In the genomic region with DNA sequence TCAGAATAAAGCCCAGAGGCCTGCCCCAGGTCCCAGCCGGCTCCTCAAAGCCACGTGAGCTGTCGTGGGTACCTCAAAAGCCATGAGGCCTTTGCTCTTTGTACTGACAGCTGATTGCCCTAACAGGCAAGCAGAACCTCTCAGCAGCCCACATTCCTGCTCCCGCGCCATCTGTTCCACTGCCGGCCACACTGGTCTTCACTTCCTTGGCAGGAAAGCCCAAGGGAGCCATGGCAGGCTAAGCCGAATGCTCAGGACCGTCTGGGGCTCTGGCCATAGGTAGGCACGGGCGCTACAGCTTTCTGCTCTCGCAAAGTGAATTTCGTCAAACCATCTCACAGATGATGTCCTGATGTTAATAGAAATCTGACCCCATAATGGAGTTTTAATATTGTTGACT, we compare ENCODE assay signal across 22 mouse cellular contexts. TPM values are rescaled to one million over a fixed set of nuclear protein-coding genes. Genes with fewer than 3 reads are reported as not detected.
DNase-seq lines count a peak whose midpoint lies in the region; ATAC-seq and TF ChIP-seq lines count a peak whose summit lies in the region.
"Had no signal": no experiment of that assay in that cellular context is flagged by ENCODE, and none has a peak within 500 bp of the region (broad histone marks: within the 10 kb centered on the region; RNA-seq: fewer than 3 reads in every experiment).

No protein-coding gene starts in this region.

- 51% methylated on average over 12 of the region's 12 CpGs for WGBS in neural tube, embryonic 13.5 days
- WGBS in hindbrain, embryonic 14.5 days = 54% methylated on average over 12 of the region's 12 CpGs
- 56% methylated on average over 12 of the region's 12 CpGs for WGBS in midbrain, postnatal 0 days

- H3K36me3 ChIP-seq in neural tube, embryonic 13.5 days = no peaks in the 10 kb centered on the region
- no peaks in the 10 kb centered on the region for H3K36me3 ChIP-seq in hindbrain, embryonic 14.5 days (replicated peaks; ENCODE audit: control insufficient read depth, insufficient read depth)
- no peaks in the 10 kb centered on the region for H3K36me3 ChIP-seq in midbrain, postnatal 0 days (ENCODE audit: insufficient read depth, low read length)
- H3K36me3 ChIP-seq: embryonic facial prominence, embryonic 12.5 days; heart, embryonic 15.5 days; liver, embryonic 15.5 days had no signal

- intact Hi-C loops in heart, postnatal 36 days (cut with DNase I) = no loop called here

- ATAC-seq in neural tube, embryonic 13.5 days (ENCODE audit: low read depth) = no peak
- ATAC-seq in hindbrain, embryonic 14.5 days (ENCODE audit: low FRiP score) = no peak
- no peak for ATAC-seq in midbrain, postnatal 0 days (ENCODE audit: low FRiP score)

- no peaks in the 10 kb centered on the region for H3K9me3 ChIP-seq in neural tube, embryonic 13.5 days
- H3K9me3 ChIP-seq in hindbrain, embryonic 14.5 days (ENCODE audit: control insufficient read depth, low read length) = no peaks in the 10 kb centered on the region
- H3K9me3 ChIP-seq in midbrain, postnatal 0 days (ENCODE audit: low read length) = no peaks in the 10 kb centered on the region
- H3K9me3 ChIP-seq: embryonic facial prominence, embryonic 12.5 days; heart, embryonic 15.5 days; liver, embryonic 15.5 days had no signal

- no peak for TF ChIP-seq CTCF in midbrain, postnatal 0 days (IDR thresholded peaks at IDR 0.05)

- peak overlapping the region; percentile 62 for H3K27ac ChIP-seq in neural tube, embryonic 13.5 days (replicated peaks)
- H3K27ac ChIP-seq in hindbrain, embryonic 14.5 days = peak overlapping the region; percentile 48; the same call in 1 of the 2 replicates
- no peak overlapping the region for H3K27ac ChIP-seq in midbrain, postnatal 0 days (ENCODE audit: low read depth, low read length)
- H3K27ac ChIP-seq: embryonic facial prominence, embryonic 12.5 days; gastrocnemius, adult 2 months; heart, embryonic 15.5 days; liver, embryonic 15.5 days had no signal

- no peaks in the 10 kb centered on the region for H3K27me3 ChIP-seq in neural tube, embryonic 13.5 days
- no peaks in the 10 kb centered on the region for H3K27me3 ChIP-seq in hindbrain, embryonic 14.5 days (ENCODE audit: control insufficient read depth, insufficient read depth, low read length)
- H3K27me3 ChIP-seq in midbrain, postnatal 0 days (ENCODE audit: insufficient read depth, low read length) = no peaks in the 10 kb centered on the region

- H3K4me3 ChIP-seq in neural tube, embryonic 13.5 days = no peak overlapping the region
- no peak overlapping the region for H3K4me3 ChIP-seq in hindbrain, embryonic 14.5 days (replicated peaks; ENCODE audit: low read length)
- no peak overlapping the region for H3K4me3 ChIP-seq in midbrain, postnatal 0 days (ENCODE audit: low read depth, low read length)
- H3K4me3 ChIP-seq: embryonic facial prominence, embryonic 12.5 days; gastrocnemius, adult 2 months; heart, embryonic 15.5 days; liver, embryonic 15.5 days; megakaryocyte, embryonic 14.5 days had no signal

- no peak overlapping the region for H3K9ac ChIP-seq in neural tube, embryonic 13.5 days
- no peak overlapping the region for H3K9ac ChIP-seq in hindbrain, embryonic 14.5 days
- H3K9ac ChIP-seq in midbrain, postnatal 0 days (replicated peaks; ENCODE audit: low read length, poor library complexity, severe bottlenecking) = no peak overlapping the region
- H3K9ac ChIP-seq: embryonic facial prominence, embryonic 12.5 days; heart, embryonic 15.5 days; liver, embryonic 15.5 days had no signal

- peaks cover 62% of the 10 kb centered on the region for H3K4me1 ChIP-seq in neural tube, embryonic 13.5 days (replicated peaks)
- peaks cover 21% of the 10 kb centered on the region for H3K4me1 ChIP-seq in hindbrain, embryonic 14.5 days (replicated peaks; ENCODE audit: control insufficient read depth, insufficient read depth, low read length)
- H3K4me1 ChIP-seq in midbrain, postnatal 0 days (ENCODE audit: insufficient read depth, low read length) = 0 out of 2 replicates have a peak, but pooled peaks cover 2% of the 10 kb centered on the region
- H3K4me1 ChIP-seq: embryonic facial prominence, embryonic 12.5 days; liver, embryonic 15.5 days had no signal

- no peak for DNase-seq in neural tube, embryonic 10.5 days (ENCODE audit: extremely low spot score, low spot score)
- DNase-seq in cerebellum, adult 9-11 months = peak; percentile 87
- DNase-seq in hindbrain, embryonic 14.5 days (ENCODE audit: low spot score) = no peak
- peak; percentile 55 for DNase-seq in midbrain, postnatal 0 days (ENCODE audit: low spot score)
- no peak for DNase-seq in right cerebral cortex, postnatal 25 days
- no peak for DNase-seq in embryo, embryonic 9.5 days (ENCODE audit: extremely low spot score)
- DNase-seq in heart, postnatal 36 days = no peak
- DNase-seq: gastrocnemius, adult 2 months; heart, adult 11 months; kidney, adult 8-10 months; kidney, postnatal 25 days; lung, postnatal 10 days; right cerebral cortex, adult 18-20 months; spleen, adult 18-20 months; thymus, postnatal 25 days had no signal

- H3K4me2 ChIP-seq in neural tube, embryonic 13.5 days = no peak overlapping the region
- H3K4me2 ChIP-seq in hindbrain, embryonic 14.5 days (replicated peaks) = no peak overlapping the region
- no peak overlapping the region for H3K4me2 ChIP-seq in midbrain, postnatal 0 days (ENCODE audit: low read depth, low read length, poor library complexity, severe bottlenecking)
- H3K4me2 ChIP-seq: embryonic facial prominence, embryonic 12.5 days; heart, embryonic 15.5 days; liver, embryonic 15.5 days had no signal

RNA-seq across cellular contexts. Expression of a gene that starts 16.0 kb away (rescaled TPM):
- polyA plus RNA-seq in neural tube, embryonic 13.5 days (2015; fragmentation: Nextera tagmentation; extraction: Ambion mirVana) = 4.9 and 5.1 TPM in 2 replicates
- 2.3 and 3.0 TPM in 2 replicates for polyA plus RNA-seq in hindbrain, embryonic 14.5 days (2014; fragmentation: Nextera tagmentation; extraction: Ambion mirVana)
- total RNA-seq in midbrain, postnatal 0 days (2014; rRNA removed) = 0.66 and 0.94 TPM in 2 replicates
- polyA plus RNA-seq in midbrain, postnatal 0 days (2015; fragmentation: Nextera tagmentation; extraction: Ambion mirVana) = 0.75 and 0.90 TPM in 2 replicates
- total RNA-seq in heart, postnatal 36 days (2021) = 1 to 10 TPM; 1.3 to 1.7 TPM

RNA-seq across cellular contexts. Expression of a gene that starts 28.8 kb away (rescaled TPM):
- 27.7 and 29.6 TPM in 2 replicates for polyA plus RNA-seq in neural tube, embryonic 13.5 days (2015; fragmentation: Nextera tagmentation; extraction: Ambion mirVana)
- polyA plus RNA-seq in hindbrain, embryonic 14.5 days (2014; fragmentation: Nextera tagmentation; extraction: Ambion mirVana) = 40.2 and 42.3 TPM in 2 replicates
- total RNA-seq in midbrain, postnatal 0 days (2014; rRNA removed) = 245 and 261 TPM in 2 replicates
- 30.6 and 31.7 TPM in 2 replicates for polyA plus RNA-seq in midbrain, postnatal 0 days (2015; fragmentation: Nextera tagmentation; extraction: Ambion mirVana)
- total RNA-seq in heart, postnatal 36 days (2021) = 10 to 100 TPM; 34.6 to 43.4 TPM

RNA-seq across cellular contexts. Expression of a gene that starts 45.4 kb away (rescaled TPM):
- 0.22 and 0.51 TPM in 2 replicates for polyA plus RNA-seq in neural tube, embryonic 13.5 days (2015; fragmentation: Nextera tagmentation; extraction: Ambion mirVana)
- 0.32 and 0.87 TPM in 2 replicates for polyA plus RNA-seq in hindbrain, embryonic 14.5 days (2014; fragmentation: Nextera tagmentation; extraction: Ambion mirVana)
- 1.3 and 2.6 TPM in 2 replicates for total RNA-seq in midbrain, postnatal 0 days (2014; rRNA removed)
- polyA plus RNA-seq in midbrain, postnatal 0 days (2015; fragmentation: Nextera tagmentation; extraction: Ambion mirVana) = 1.3 and 1.7 TPM in 2 replicates
- total RNA-seq in heart, postnatal 36 days (2021) = not detected
- total RNA-seq: common myeloid progenitor, adult 5-6 weeks; gastrocnemius, adult 2 months had no signal
- polyA plus RNA-seq: C2C12; liver, embryonic 15.5 days had no signal

RNA-seq across cellular contexts. Expression of a gene that starts 57.6 kb away (rescaled TPM):
- polyA plus RNA-seq in neural tube, embryonic 13.5 days (2015; fragmentation: Nextera tagmentation; extraction: Ambion mirVana) = 18.7 and 22.8 TPM in 2 replicates
- 13.0 and 13.4 TPM in 2 replicates for polyA plus RNA-seq in hindbrain, embryonic 14.5 days (2014; fragmentation: Nextera tagmentation; extraction: Ambion mirVana)
- 16.2 and 27.7 TPM in 2 replicates for total RNA-seq in midbrain, postnatal 0 days (2014; rRNA removed)
- polyA plus RNA-seq in midbrain, postnatal 0 days (2015; fragmentation: Nextera tagmentation; extraction: Ambion mirVana) = 18.5 and 21.3 TPM in 2 replicates
- total RNA-seq in heart, postnatal 36 days (2021) = 10 to 100 TPM; 12.2 to 13.8 TPM

Comparison
In these comparisons a context has a peak if more than half of its experiments do, and no peak if none do; other contexts are left out.
1. DNase-seq: peak in cerebellum, adult 9-11 months (single experiment) and midbrain, postnatal 0 days (single experiment); none in neural tube, embryonic 10.5 days (single experiment), hindbrain, embryonic 14.5 days (single experiment), right cerebral cortex, postnatal 25 days (single experiment), embryo, embryonic 9.5 days (single experiment) and heart, postnatal 36 days (0 of 2).